Mouse (Mus musculus) CH12.LX (cell line): ENCODE measurements around the gene Slc17a5. TPM values are rescaled to one million over a fixed set of nuclear protein-coding genes. Genes with fewer than 3 reads are reported as not detected.

Experiments
- DNase-seq: peaks from one replicate; pipeline ENCODE4 v3.0.0-alpha.2; 2013; ENCODE audit errors: extremely low read depth
- H3K27ac ChIP-seq: 2 replicates; pipeline ENCODE4 v1.5.1; 2012; ENCODE audit warnings: low read depth, mild to moderate bottlenecking, control low read depth, moderate library complexity; ENCODE audit not compliant: insufficient read depth
- H3K27me3 ChIP-seq: replicated peaks from 2 replicates; pipeline ENCODE3; 2012; ENCODE audit warnings: inconsistent platforms
- H3K36me3 ChIP-seq, 2 experiments: replicated peaks in 1 of 2; 2 replicates each; pipeline versions ENCODE3 to v1.6.1; 2012; ENCODE audit warnings: inconsistent platforms in 1 of 2, low read length in 1 of 2, mild to moderate bottlenecking in 1 of 2, mixed read lengths in 1 of 2, moderate library complexity in 1 of 2; ENCODE audit not compliant: control insufficient read depth in 1 of 2, insufficient read depth in 1 of 2
- H3K4me1 ChIP-seq, 2 experiments: 2 replicates each; pipeline ENCODE4 v1.6.1; 2012; ENCODE audit warnings: inconsistent platforms in 1 of 2, moderate library complexity in 1 of 2; ENCODE audit not compliant: insufficient read depth in 2 of 2, control insufficient read depth in 1 of 2
- H3K4me2 ChIP-seq: 2 replicates; pipeline ENCODE4 v1.6.1; 2012; ENCODE audit warnings: low read depth, mild to moderate bottlenecking, control low read depth; ENCODE audit not compliant: poor library complexity, insufficient read depth, severe bottlenecking
- H3K4me3 ChIP-seq, 3 experiments: fragments of 150-350 bp in 1 of 3; sonication (generic) in 1 of 3; replicated peaks in 1 of 3; 2 replicates each; pipeline versions ENCODE3 to v1.5.1; 2011 to 2012; ENCODE audit warnings: low read depth in 2 of 3, low read length in 2 of 3, mild to moderate bottlenecking in 2 of 3, moderate library complexity in 2 of 3, control low read depth in 1 of 3, improper control_type of control experiment in 1 of 3, inconsistent platforms in 1 of 3, mixed read lengths in 1 of 3; ENCODE audit not compliant: poor library complexity in 1 of 3
- H3K79me2 ChIP-seq: replicated peaks from 2 replicates; pipeline ENCODE4 v1.6.1; 2012; ENCODE audit warnings: mild to moderate bottlenecking, moderate library complexity; ENCODE audit not compliant: control insufficient read depth, poor library complexity, insufficient read depth, severe bottlenecking; ENCODE audit errors: extremely low read depth
- H3K9ac ChIP-seq: 2 replicates; pipeline ENCODE4 v1.6.1; 2012; ENCODE audit warnings: low read depth, mild to moderate bottlenecking, control low read depth, moderate library complexity; ENCODE audit not compliant: insufficient read depth
- H3K9me3 ChIP-seq: replicated peaks from 2 replicates; pipeline ENCODE3; 2012; ENCODE audit warnings: low read length, inconsistent platforms, mixed read lengths
- BHLHE40 ChIP-seq: IDR thresholded peaks from 2 replicates; pipeline ENCODE4 v1.6.1; 2011; ENCODE audit warnings: mild to moderate bottlenecking, low read depth, low read length, improper control_type of control experiment
- CHD1 ChIP-seq: IDR thresholded peaks from 2 replicates; pipeline ENCODE4 v1.6.1; 2012; ENCODE audit warnings: low read depth, low read length, improper control_type of control experiment, inconsistent platforms
- CHD2 ChIP-seq: IDR thresholded peaks from 2 replicates; pipeline ENCODE4 v1.6.1; 2011; ENCODE audit warnings: low read length, improper control_type of control experiment
- E2F4 ChIP-seq: IDR thresholded peaks from 2 replicates; pipeline ENCODE4 v1.6.1; 2011; ENCODE audit warnings: low read depth, low read length, improper control_type of control experiment; ENCODE audit not compliant: insufficient replicate concordance
- ELF1 ChIP-seq: IDR thresholded peaks from 2 replicates; pipeline ENCODE4 v1.6.1; 2014; ENCODE audit warnings: low read depth, mild to moderate bottlenecking, inconsistent platforms, low read length, improper control_type of control experiment
- ETS1 ChIP-seq: conservative IDR thresholded peaks from 2 replicates; pipeline ENCODE4 v1.6.1; 2012; ENCODE audit warnings: low read depth, mild to moderate bottlenecking, inconsistent platforms, low read length, improper control_type of control experiment, moderate library complexity
- HCFC1 ChIP-seq: IDR thresholded peaks from 2 replicates; pipeline ENCODE4 v1.6.1; 2012; ENCODE audit warnings: low read depth, mild to moderate bottlenecking, inconsistent platforms, low read length, improper control_type of control experiment
- IRF4 ChIP-seq: IDR thresholded peaks from 2 replicates; pipeline ENCODE4 v1.6.1; 2014; ENCODE audit warnings: low read depth, mild to moderate bottlenecking, inconsistent platforms, low read length, improper control_type of control experiment
- JUN ChIP-seq: IDR thresholded peaks from 2 replicates; pipeline ENCODE4 v1.6.1; 2011; ENCODE audit warnings: low read depth, mild to moderate bottlenecking, low read length, improper control_type of control experiment, moderate library complexity; ENCODE audit not compliant: insufficient read depth
- JUND ChIP-seq: conservative IDR thresholded peaks from 2 replicates; pipeline ENCODE4 v1.6.1; 2011; ENCODE audit warnings: low read depth, low read length, improper control_type of control experiment
- MAFK ChIP-seq: IDR thresholded peaks from 2 replicates; pipeline ENCODE4 v1.6.1; 2011; ENCODE audit warnings: low read length, improper control_type of control experiment; ENCODE audit not compliant: insufficient replicate concordance
- MAX ChIP-seq: IDR thresholded peaks from 2 replicates; pipeline ENCODE4 v1.6.1; 2011; ENCODE audit warnings: low read length, improper control_type of control experiment
- MXI1 ChIP-seq: IDR thresholded peaks from 2 replicates; pipeline ENCODE4 v1.6.1; 2011; ENCODE audit warnings: mild to moderate bottlenecking, low read depth, low read length, improper control_type of control experiment
- MYC ChIP-seq: IDR thresholded peaks from 2 replicates; pipeline ENCODE4 v1.6.1; 2011; ENCODE audit warnings: low read depth, mild to moderate bottlenecking, improper control_type of control experiment, low read length
- NRF1 ChIP-seq: IDR thresholded peaks from 2 replicates; pipeline ENCODE4 v1.6.1; 2014; ENCODE audit warnings: low read depth, mild to moderate bottlenecking, inconsistent platforms, low read length, improper control_type of control experiment, moderate library complexity
- POLR2A ChIP-seq: IDR thresholded peaks from 2 replicates; pipeline ENCODE4 v1.6.1; 2011; ENCODE audit warnings: low read depth, mild to moderate bottlenecking, improper control_type of control experiment, low read length
- RCOR1 ChIP-seq: conservative IDR thresholded peaks from 2 replicates; pipeline ENCODE4 v1.6.1; 2012; ENCODE audit warnings: low read depth, mild to moderate bottlenecking, inconsistent platforms, low read length, improper control_type of control experiment
- SIN3A ChIP-seq: IDR thresholded peaks from 2 replicates; pipeline ENCODE4 v1.6.1; 2012; ENCODE audit warnings: low read length, improper control_type of control experiment, inconsistent platforms
- SMC3 ChIP-seq: IDR thresholded peaks from 2 replicates; pipeline ENCODE4 v1.6.1; 2011; ENCODE audit warnings: low read depth, low read length, improper control_type of control experiment
- TBP ChIP-seq: conservative IDR thresholded peaks from 2 replicates; pipeline ENCODE4 v1.6.1; 2011; ENCODE audit warnings: low read depth, low read length, improper control_type of control experiment
- TCF12 ChIP-seq: IDR thresholded peaks from 2 replicates; pipeline ENCODE4 v1.6.1; 2014; ENCODE audit warnings: low read depth, mild to moderate bottlenecking, inconsistent platforms, low read length, improper control_type of control experiment
- USF1 ChIP-seq: IDR thresholded peaks from 2 replicates; pipeline ENCODE4 v1.6.1; 2014; ENCODE audit warnings: low read depth, mild to moderate bottlenecking, inconsistent platforms, low read length, improper control_type of control experiment
- ZC3H11A ChIP-seq: IDR thresholded peaks from 2 replicates; pipeline ENCODE4 v1.6.1; 2012; ENCODE audit warnings: low read depth, mild to moderate bottlenecking, inconsistent platforms, low read length, improper control_type of control experiment
- ZNF384 ChIP-seq: IDR thresholded peaks from 2 replicates; pipeline ENCODE4 v1.6.1; 2012; ENCODE audit warnings: low read depth, low read length, improper control_type of control experiment, inconsistent platforms
- dilution Hi-C: fragments of 300-500 bp; cut with MboI; formaldehyde crosslinking; loops from 2 replicates; pipeline ENCODE4 v1.14.3; 2020; ENCODE audit warnings: low sequenced_read_pairs; ENCODE audit not compliant: extremely low pct_unique_long_range_greater_than_20kb, extremely low pct_ligation_motif_present
- in situ Hi-C: fragments of 300-500 bp; cut with MboI; formaldehyde crosslinking; loops from 3 replicates; pipeline ENCODE4 v1.14.3; 2019; ENCODE audit warnings: low sequenced_read_pairs, low pct_ligation_motif_present, low pct_unique_long_range_greater_than_20kb, mixed read lengths
- polyA plus RNA-seq: library from polyadenylated mRNA; unstranded; fragments of >175 nt; gene quantifications from 2 replicates; pipeline ENCODE4 v1.2.1, GENCODE M21; 2012; ENCODE audit warnings: low read depth; ENCODE audit not compliant: insufficient read length
- total RNA-seq, 2 experiments: library from RNA; depleted of rRNA; stranded (reverse); fragments of 300-350 nt in 1 of 2; fragments of >200 nt in 1 of 2; gene quantifications; 2 replicates each; pipeline ENCODE4 v1.2.3; 2012 to 2014

Slc17a5 gene
- total and polyA plus RNA-seq, 3 experiments: 4.9 to 7.6 (median 6.7) TPM

- peaks cover 6 to 21% of the 10 kb centered on the region in 2 experiments for H3K4me1 ChIP-seq
- peak overlapping the region; percentile 56 for H3K27ac ChIP-seq
- dilution Hi-C loops: no loop called here
- H3K4me3 ChIP-seq: peak overlapping the region; percentile 32 to 74 (median 60)
- H3K4me2 ChIP-seq: peak overlapping the region; percentile 87
- in situ Hi-C loops: no loop called here
- TF ChIP-seq MAFK: peak; percentile 62; the same call in 1 of the 2 replicates
- peak; percentile 76 for TF ChIP-seq NRF1
- TF ChIP-seq JUND: no peak
- peak; percentile 96 for TF ChIP-seq MYC
- TF ChIP-seq SIN3A: no peak
- TF ChIP-seq USF1: no peak
- TF ChIP-seq MXI1: peak; percentile 80
- no peak for TF ChIP-seq ZNF384
- TF ChIP-seq BHLHE40: peak; percentile 22; the same call in 1 of the 2 replicates
- TF ChIP-seq IRF4: no peak
- no peak for TF ChIP-seq JUN
- no peak for TF ChIP-seq HCFC1
- TF ChIP-seq TCF12: no peak
- no peak for TF ChIP-seq ETS1
- no peak for TF ChIP-seq E2F4
- peak; percentile 95 for TF ChIP-seq CHD1
- no peak for TF ChIP-seq ELF1
- no peak for TF ChIP-seq RCOR1
- peak; percentile 92 for TF ChIP-seq MAX
- peak; percentile 84 for TF ChIP-seq CHD2
- no peak for TF ChIP-seq SMC3
- no peak for TF ChIP-seq ZC3H11A
- peak; percentile 42 for TF ChIP-seq POLR2A
- TF ChIP-seq TBP: 0 out of 2 replicates have a peak, but pooled peaks have one; percentile 50
- H3K9me3 ChIP-seq: no peaks in the 10 kb centered on the region
- H3K79me2 ChIP-seq: peaks cover 23% of the 10 kb centered on the region
- DNase-seq: no peak
- H3K9ac ChIP-seq: peak overlapping the region; percentile 99
- H3K27me3 ChIP-seq: no peaks in the 10 kb centered on the region
- peaks cover 5 to 6% of the 10 kb centered on the region in 2 experiments for H3K36me3 ChIP-seq
Observed at GRCm38 (mm10) chr9:78503223-78504079, 84.4 kb downstream of the Slc17a5 start.
